Mouse (Mus musculus): ENCODE measurements at regions not wholly inside any gene's neighbourhood (a gene's known extent, or its start where the extent isn't known, plus 50 kb on each side); places are given as distances from the start of the nearest gene placed in this dataset.
A peak's percentile ranks its signal among the peaks of the same experiment; 100 is the strongest.

DNA sequence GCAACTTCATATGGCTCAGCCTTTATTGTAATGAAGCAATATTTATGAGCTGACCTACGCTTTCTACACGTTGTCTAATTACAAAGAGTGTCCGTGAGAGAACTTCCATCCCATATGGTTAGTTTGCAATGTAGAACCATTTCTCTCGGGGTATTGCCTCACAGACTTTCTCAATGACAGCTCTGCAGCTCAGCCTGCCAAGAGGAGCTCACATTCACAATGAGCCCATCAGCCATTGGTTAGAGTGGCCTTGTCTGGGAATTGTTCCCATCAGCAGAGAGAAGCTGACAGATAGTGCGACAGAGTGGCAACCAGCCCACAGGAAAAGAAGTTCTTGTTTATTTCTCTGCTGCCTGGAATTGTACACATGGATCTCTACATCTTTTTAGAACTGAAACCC, 409.7 kb downstream of the Zfp704 start:
- 78% methylated on average over 5 of the region's 5 CpGs for WGBS
- DNase-seq (ENCODE audit: low spot score) (no peak), ATAC-seq (replicated peaks; ENCODE audit: insufficient number of reproducible peaks, low FRiP score, low TSS enrichment, low read depth) (no peak)
- Histone ChIP-seq H3K4me2 (ENCODE audit: low read depth, low read length) (no peak overlapping the region), H3K9ac (replicated peaks; ENCODE audit: low read length) (no peak overlapping the region), H3K27me3 (ENCODE audit: control insufficient read depth, insufficient read depth, low read length) (no peaks in the 10 kb centered on the region), H3K36me3 (replicated peaks; ENCODE audit: control insufficient read depth, insufficient read depth, low read depth, low read length) (no peaks in the 10 kb centered on the region), H3K4me3 (ENCODE audit: low read depth, low read length) (no peak overlapping the region), H3K9me3 (replicated peaks; ENCODE audit: control insufficient read depth, low read length) (no peaks in the 10 kb centered on the region), H3K27ac (replicated peaks; ENCODE audit: low read depth, low read length) (no peak overlapping the region), H3K4me1 (ENCODE audit: control insufficient read depth, insufficient read depth, low read length) (no peaks in the 10 kb centered on the region)

DNA sequence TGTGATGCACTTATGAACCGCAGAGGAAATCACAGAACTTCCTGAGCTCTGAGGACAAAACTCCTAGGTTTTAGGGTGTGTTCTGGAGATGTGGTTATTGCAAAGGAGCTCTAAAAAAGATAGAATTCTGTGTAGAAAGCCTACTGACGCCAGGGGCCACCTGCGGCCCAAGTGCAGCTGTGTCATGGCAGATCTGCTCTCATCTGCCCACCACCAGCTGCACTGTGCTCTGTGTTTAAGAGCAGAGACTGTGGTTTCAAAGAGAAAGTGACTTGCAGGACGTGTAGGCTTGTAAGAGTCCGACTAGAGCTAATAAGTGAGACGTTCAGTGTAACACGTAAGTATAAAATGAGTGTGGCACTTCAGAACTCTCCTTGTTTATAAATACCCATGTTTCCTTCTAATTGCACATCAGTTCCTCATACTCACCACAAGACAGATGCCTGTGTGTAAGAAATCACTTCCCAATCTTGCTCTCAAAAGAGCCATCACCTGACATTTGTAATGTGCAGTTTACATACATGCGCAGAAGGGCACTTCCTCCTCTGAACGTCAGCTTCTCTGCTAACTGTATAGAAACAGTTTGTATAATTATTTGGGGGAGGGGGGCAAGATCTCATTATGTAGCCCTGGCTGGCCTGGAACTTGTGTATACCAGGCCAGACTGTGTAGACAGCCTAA, 411.1 kb downstream of the Zfp704 start:
- Histone ChIP-seq H3K27me3 (ENCODE audit: control insufficient read depth, insufficient read depth, low read length) (no peaks in the 10 kb centered on the region), H3K4me2 (ENCODE audit: low read depth, low read length) (no peak overlapping the region), H3K9me3 (replicated peaks; ENCODE audit: control insufficient read depth, low read length) (no peaks in the 10 kb centered on the region), H3K4me1 (ENCODE audit: control insufficient read depth, insufficient read depth, low read length) (no peaks in the 10 kb centered on the region), H3K27ac (replicated peaks; ENCODE audit: low read depth, low read length) (no peak overlapping the region), H3K9ac (replicated peaks; ENCODE audit: low read length) (no peak overlapping the region), H3K36me3 (replicated peaks; ENCODE audit: control insufficient read depth, insufficient read depth, low read depth, low read length) (no peaks in the 10 kb centered on the region), H3K4me3 (ENCODE audit: low read depth, low read length) (no peak overlapping the region)
- ATAC-seq (replicated peaks; ENCODE audit: insufficient number of reproducible peaks, low FRiP score, low TSS enrichment, low read depth) (no peak), DNase-seq (ENCODE audit: low spot score) (no peak)
- 81% methylated on average over 9 of the region's 9 CpGs for WGBS

GRCm38 (mm10) chr3:9195781-9196180, 414.1 kb downstream of the Zfp704 start:
- H3K9ac ChIP-seq (replicated peaks; ENCODE audit: low read length): no peak overlapping the region
- 82% methylated on average over 8 of the region's 8 CpGs for WGBS
- ATAC-seq (replicated peaks; ENCODE audit: insufficient number of reproducible peaks, low FRiP score, low TSS enrichment, low read depth): no peak
- H3K36me3 ChIP-seq (replicated peaks; ENCODE audit: control insufficient read depth, insufficient read depth, low read depth, low read length): no peaks in the 10 kb centered on the region
- H3K9me3 ChIP-seq (replicated peaks; ENCODE audit: control insufficient read depth, low read length): no peaks in the 10 kb centered on the region
- H3K27ac ChIP-seq (replicated peaks; ENCODE audit: low read depth, low read length): no peak overlapping the region
- DNase-seq (ENCODE audit: low spot score): no peak
- no peak overlapping the region for H3K4me2 ChIP-seq (ENCODE audit: low read depth, low read length)
- no peaks in the 10 kb centered on the region for H3K4me1 ChIP-seq (ENCODE audit: control insufficient read depth, insufficient read depth, low read length)
- no peaks in the 10 kb centered on the region for H3K27me3 ChIP-seq (ENCODE audit: control insufficient read depth, insufficient read depth, low read length)
- H3K4me3 ChIP-seq (ENCODE audit: low read depth, low read length): no peak overlapping the region

DNA sequence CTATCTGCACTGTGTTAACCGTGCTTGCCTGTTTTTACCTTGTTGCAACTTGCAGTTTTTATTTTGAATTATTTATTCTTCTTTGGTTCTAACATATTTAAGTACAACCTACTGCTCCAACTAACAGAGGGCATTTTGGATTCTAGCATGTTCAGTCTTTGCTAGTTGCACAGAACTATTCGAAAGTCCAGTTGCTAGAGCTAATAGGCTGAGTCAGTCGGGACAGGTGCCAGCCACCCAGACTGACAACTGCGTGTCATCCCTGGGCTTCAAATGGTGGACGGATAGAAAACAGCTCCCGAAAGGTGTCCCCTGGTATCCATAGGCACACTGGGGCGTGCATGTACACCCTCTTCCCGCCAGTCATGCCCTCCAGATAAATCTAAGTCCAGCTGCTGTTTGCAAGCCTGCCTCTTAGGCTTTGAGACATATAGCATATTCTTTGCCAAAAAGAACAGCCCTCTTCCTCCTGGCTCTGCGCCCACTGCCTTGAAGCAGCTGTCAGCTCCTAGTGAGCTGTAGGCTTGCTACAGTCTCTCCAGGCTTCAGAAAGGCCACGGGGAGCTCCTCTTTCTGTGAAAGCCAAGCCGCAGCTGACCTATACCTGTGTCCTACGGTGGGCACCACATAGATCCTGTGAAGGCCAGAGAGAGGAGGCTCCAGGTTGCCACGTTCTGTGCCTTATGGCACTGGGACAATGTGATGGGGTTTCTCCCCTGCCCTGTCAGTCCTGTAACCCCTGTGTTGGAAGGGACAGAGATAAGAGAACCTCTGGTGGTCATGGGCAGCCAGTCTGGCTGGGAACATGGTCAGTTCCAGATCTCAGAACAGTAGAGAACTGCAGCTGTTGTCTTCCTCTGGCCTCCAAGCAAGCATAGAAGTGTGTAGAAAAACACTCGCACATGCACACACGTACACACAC, 420.3 kb downstream of the Zfp704 start:
- H3K36me3 ChIP-seq (replicated peaks; ENCODE audit: control insufficient read depth, insufficient read depth, low read depth, low read length): no peaks in the 10 kb centered on the region
- no peaks in the 10 kb centered on the region for H3K9me3 ChIP-seq (replicated peaks; ENCODE audit: control insufficient read depth, low read length)
- H3K4me3 ChIP-seq (ENCODE audit: low read depth, low read length): no peak overlapping the region
- H3K9ac ChIP-seq (replicated peaks; ENCODE audit: low read length): no peak overlapping the region
- no peak overlapping the region for H3K4me2 ChIP-seq (ENCODE audit: low read depth, low read length)
- H3K27me3 ChIP-seq (ENCODE audit: control insufficient read depth, insufficient read depth, low read length): no peaks in the 10 kb centered on the region
- 91% methylated on average over 15 of the region's 15 CpGs for WGBS
- H3K27ac ChIP-seq (replicated peaks; ENCODE audit: low read depth, low read length): no peak overlapping the region
- no peaks in the 10 kb centered on the region for H3K4me1 ChIP-seq (ENCODE audit: control insufficient read depth, insufficient read depth, low read length)
- ATAC-seq (replicated peaks; ENCODE audit: insufficient number of reproducible peaks, low FRiP score, low TSS enrichment, low read depth) (no peak), DNase-seq (ENCODE audit: low spot score) (no peak)

GRCm38 (mm10) chr3:9186364-9187120, 423.3 kb downstream of the Zfp704 start:
- Histone ChIP-seq H3K4me2 (ENCODE audit: low read depth, low read length) (no peak overlapping the region), H3K9ac (replicated peaks; ENCODE audit: low read length) (no peak overlapping the region), H3K4me3 (ENCODE audit: low read depth, low read length) (no peak overlapping the region), H3K27me3 (ENCODE audit: control insufficient read depth, insufficient read depth, low read length) (no peaks in the 10 kb centered on the region), H3K27ac (replicated peaks; ENCODE audit: low read depth, low read length) (no peak overlapping the region), H3K4me1 (ENCODE audit: control insufficient read depth, insufficient read depth, low read length) (no peaks in the 10 kb centered on the region), H3K36me3 (replicated peaks; ENCODE audit: control insufficient read depth, insufficient read depth, low read depth, low read length) (no peaks in the 10 kb centered on the region), H3K9me3 (replicated peaks; ENCODE audit: control insufficient read depth, low read length) (no peaks in the 10 kb centered on the region)
- ATAC-seq (replicated peaks; ENCODE audit: insufficient number of reproducible peaks, low FRiP score, low TSS enrichment, low read depth) (no peak), DNase-seq (ENCODE audit: low spot score) (no peak)
- 79% methylated on average over 6 of the region's 6 CpGs for WGBS

- no peak overlapping the region for H3K9ac ChIP-seq (replicated peaks; ENCODE audit: low read length)
- H3K9me3 ChIP-seq (replicated peaks; ENCODE audit: control insufficient read depth, low read length): no peaks in the 10 kb centered on the region
- no peak overlapping the region for H3K27ac ChIP-seq (replicated peaks; ENCODE audit: low read depth, low read length)
- no peaks in the 10 kb centered on the region for H3K36me3 ChIP-seq (replicated peaks; ENCODE audit: control insufficient read depth, insufficient read depth, low read depth, low read length)
- 90% methylated on average over 11 of the region's 11 CpGs for WGBS
- no peak for DNase-seq (ENCODE audit: low spot score)
- no peak for ATAC-seq (replicated peaks; ENCODE audit: insufficient number of reproducible peaks, low FRiP score, low TSS enrichment, low read depth)
- H3K27me3 ChIP-seq (ENCODE audit: control insufficient read depth, insufficient read depth, low read length): no peaks in the 10 kb centered on the region
- no peak overlapping the region for H3K4me3 ChIP-seq (ENCODE audit: low read depth, low read length)
- H3K4me1 ChIP-seq (ENCODE audit: control insufficient read depth, insufficient read depth, low read length): no peaks in the 10 kb centered on the region
- no peak overlapping the region for H3K4me2 ChIP-seq (ENCODE audit: low read depth, low read length)
Measured at GRCm38 (mm10) chr3:9181576-9181975, 428.3 kb downstream of the Zfp704 start.

- Histone ChIP-seq H3K4me3 (ENCODE audit: low read depth, low read length) (no peak overlapping the region), H3K27me3 (ENCODE audit: control insufficient read depth, insufficient read depth, low read length) (no peaks in the 10 kb centered on the region), H3K36me3 (replicated peaks; ENCODE audit: control insufficient read depth, insufficient read depth, low read depth, low read length) (no peaks in the 10 kb centered on the region), H3K27ac (replicated peaks; ENCODE audit: low read depth, low read length) (no peak overlapping the region), H3K9ac (replicated peaks; ENCODE audit: low read length) (no peak overlapping the region), H3K9me3 (replicated peaks; ENCODE audit: control insufficient read depth, low read length) (no peaks in the 10 kb centered on the region), H3K4me2 (ENCODE audit: low read depth, low read length) (no peak overlapping the region), H3K4me1 (ENCODE audit: control insufficient read depth, insufficient read depth, low read length) (no peaks in the 10 kb centered on the region)
- WGBS: 32% methylated on average over 6 of the region's 6 CpGs
- ATAC-seq (replicated peaks; ENCODE audit: insufficient number of reproducible peaks, low FRiP score, low TSS enrichment, low read depth) (no peak; the same call in 1 of the 2 replicates), DNase-seq (ENCODE audit: low spot score) (peak; percentile 68)
Measured at GRCm38 (mm10) chr3:9179641-9180040, 430.2 kb downstream of the Zfp704 start.

DNA sequence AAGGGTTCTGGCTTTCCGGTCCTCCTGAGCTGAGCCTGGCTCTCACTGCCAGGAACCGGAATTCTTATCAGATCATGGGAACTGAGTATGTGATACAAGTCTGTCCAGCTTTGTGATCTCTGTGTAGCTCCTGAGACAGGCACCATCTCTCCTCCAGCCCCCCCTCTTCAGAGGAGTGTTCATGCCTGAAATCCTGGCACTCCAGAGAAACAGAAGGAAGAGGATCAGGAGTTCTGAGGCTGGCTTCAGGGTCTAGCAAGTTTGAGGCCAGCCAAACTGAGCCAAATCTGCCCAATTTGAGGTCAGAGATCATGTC, 435.4 kb downstream of the Zfp704 start:
- H3K9ac ChIP-seq (replicated peaks; ENCODE audit: low read length): no peak overlapping the region
- WGBS: 72% methylated on average over 2 of the region's 2 CpGs
- no peak overlapping the region for H3K27ac ChIP-seq (replicated peaks; ENCODE audit: low read depth, low read length)
- ATAC-seq (replicated peaks; ENCODE audit: insufficient number of reproducible peaks, low FRiP score, low TSS enrichment, low read depth) (no peak), DNase-seq (ENCODE audit: low spot score) (no peak)
- H3K9me3 ChIP-seq (replicated peaks; ENCODE audit: control insufficient read depth, low read length): no peaks in the 10 kb centered on the region
- no peak overlapping the region for H3K4me3 ChIP-seq (ENCODE audit: low read depth, low read length)
- no peaks in the 10 kb centered on the region for H3K4me1 ChIP-seq (ENCODE audit: control insufficient read depth, insufficient read depth, low read length)
- H3K27me3 ChIP-seq (ENCODE audit: control insufficient read depth, insufficient read depth, low read length): no peaks in the 10 kb centered on the region
- no peak overlapping the region for H3K4me2 ChIP-seq (ENCODE audit: low read depth, low read length)
- no peaks in the 10 kb centered on the region for H3K36me3 ChIP-seq (replicated peaks; ENCODE audit: control insufficient read depth, insufficient read depth, low read depth, low read length)
